Mouse (Mus musculus): ENCODE results near the gene Abhd6. TPM values are rescaled to one million over a fixed set of nuclear protein-coding genes. Genes with fewer than 3 reads are reported as not detected.

Abhd6 gene
- polyA plus RNA-seq, 1 experiment from 2014 or later = 16.1 TPM

DNA sequence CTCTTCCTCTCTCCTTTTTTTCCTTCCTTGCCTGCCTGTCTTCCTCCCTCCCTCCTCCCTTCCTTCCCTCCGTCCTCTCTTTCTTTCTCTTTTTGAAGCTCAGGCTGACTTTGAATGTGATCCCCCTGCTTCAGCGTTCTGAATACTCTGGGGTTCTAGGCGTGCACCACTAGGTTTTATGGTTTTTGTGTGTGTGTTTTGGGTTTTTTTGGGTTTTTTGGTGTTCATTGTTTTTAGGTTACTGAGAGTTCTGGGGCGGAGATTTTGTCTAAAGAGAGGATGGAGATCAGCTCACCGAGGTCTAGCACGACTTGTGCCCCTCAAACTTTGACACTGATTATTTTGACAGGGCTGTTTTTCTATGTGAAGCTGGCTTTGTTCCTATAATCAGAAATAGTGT is 9.2 kb downstream of the Abhd6 start:
- no peak overlapping the region for H3K4me3 ChIP-seq (ENCODE audit: low read depth, low read length)
- no peaks in the 10 kb centered on the region for H3K9me3 ChIP-seq (ENCODE audit: control insufficient read depth, low read length)
- H3K27me3 ChIP-seq (ENCODE audit: control insufficient read depth, insufficient read depth, low read length) = no peaks in the 10 kb centered on the region
- DNase-seq (ENCODE audit: low spot score) (no peak), ATAC-seq (ENCODE audit: low FRiP score) (no peak)
- H3K9ac ChIP-seq (ENCODE audit: low read depth, low read length) = no peak overlapping the region
- H3K27ac ChIP-seq (ENCODE audit: low read depth, low read length) = no peak overlapping the region
- H3K4me2 ChIP-seq (replicated peaks; ENCODE audit: low read depth, low read length) = no peak overlapping the region
- H3K36me3 ChIP-seq (ENCODE audit: control insufficient read depth, insufficient read depth, low read length) = no peaks in the 10 kb centered on the region
- 79% methylated on average over 6 of the region's 6 CpGs for WGBS
- no peaks in the 10 kb centered on the region for H3K4me1 ChIP-seq (replicated peaks; ENCODE audit: control insufficient read depth, insufficient read depth, low read length)

DNA sequence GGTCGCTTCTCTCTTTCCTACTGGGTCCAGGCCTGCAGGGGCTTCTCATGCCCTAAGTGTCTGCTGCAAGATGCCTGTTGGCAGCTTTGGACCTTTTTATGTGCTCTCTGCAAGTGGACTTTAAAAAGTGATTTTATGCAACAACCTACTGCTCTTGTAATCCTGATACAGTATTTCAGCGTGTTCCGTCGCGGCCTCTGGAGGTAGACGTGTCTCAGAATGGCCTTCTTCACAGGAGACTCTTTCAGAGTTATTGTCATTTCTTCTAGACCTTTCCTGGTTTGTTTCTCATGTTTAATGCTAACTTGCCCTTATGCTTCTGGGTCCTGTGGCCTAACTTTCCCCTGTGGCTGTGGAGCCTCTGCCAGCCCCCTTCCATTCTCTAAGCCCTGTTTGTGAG is 13.1 kb downstream of the Abhd6 start:
- DNase-seq (ENCODE audit: low spot score) (no peak), ATAC-seq (ENCODE audit: low FRiP score) (no peak)
- Histone ChIP-seq H3K4me2 (replicated peaks; ENCODE audit: low read depth, low read length) (no peak overlapping the region), H3K36me3 (ENCODE audit: control insufficient read depth, insufficient read depth, low read length) (no peaks in the 10 kb centered on the region), H3K27me3 (ENCODE audit: control insufficient read depth, insufficient read depth, low read length) (no peaks in the 10 kb centered on the region), H3K4me3 (ENCODE audit: low read depth, low read length) (no peak overlapping the region), H3K9me3 (ENCODE audit: control insufficient read depth, low read length) (no peaks in the 10 kb centered on the region), H3K27ac (ENCODE audit: low read depth, low read length) (no peak overlapping the region), H3K4me1 (replicated peaks; ENCODE audit: control insufficient read depth, insufficient read depth, low read length) (no peaks in the 10 kb centered on the region), H3K9ac (ENCODE audit: low read depth, low read length) (no peak overlapping the region)
- 96% methylated on average over 6 of the region's 6 CpGs for WGBS

DNA sequence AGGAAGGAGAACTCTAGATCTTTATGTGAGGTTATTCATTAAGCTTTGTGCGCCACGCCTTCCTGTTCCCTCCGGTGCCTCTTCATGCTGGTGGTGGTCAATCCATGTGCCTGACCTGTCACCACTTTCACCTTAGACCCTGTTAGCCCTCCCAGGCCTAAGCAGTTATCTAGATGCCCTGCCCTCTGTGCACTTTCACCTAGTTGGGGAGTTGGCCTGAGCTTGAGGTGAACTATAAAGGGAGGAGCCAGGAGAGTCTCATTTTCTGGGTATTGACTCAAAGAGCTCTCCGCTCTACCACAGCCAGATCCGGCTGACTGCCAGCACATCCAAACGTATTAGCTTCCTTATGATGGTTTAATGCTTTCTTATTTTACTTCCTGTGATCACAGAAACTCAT is 13.6 kb downstream of the Abhd6 start:
- no peaks in the 10 kb centered on the region for H3K27me3 ChIP-seq (ENCODE audit: control insufficient read depth, insufficient read depth, low read length)
- no peaks in the 10 kb centered on the region for H3K36me3 ChIP-seq (ENCODE audit: control insufficient read depth, insufficient read depth, low read length)
- no peak overlapping the region for H3K4me3 ChIP-seq (ENCODE audit: low read depth, low read length)
- H3K9ac ChIP-seq (ENCODE audit: low read depth, low read length) = no peak overlapping the region
- WGBS = 91% methylated on average over 6 of the region's 6 CpGs
- no peaks in the 10 kb centered on the region for H3K9me3 ChIP-seq (ENCODE audit: control insufficient read depth, low read length)
- H3K4me1 ChIP-seq (replicated peaks; ENCODE audit: control insufficient read depth, insufficient read depth, low read length) = no peaks in the 10 kb centered on the region
- DNase-seq (ENCODE audit: low spot score) (no peak), ATAC-seq (ENCODE audit: low FRiP score) (no peak)
- H3K27ac ChIP-seq (ENCODE audit: low read depth, low read length) = no peak overlapping the region
- no peak overlapping the region for H3K4me2 ChIP-seq (replicated peaks; ENCODE audit: low read depth, low read length)

DNA sequence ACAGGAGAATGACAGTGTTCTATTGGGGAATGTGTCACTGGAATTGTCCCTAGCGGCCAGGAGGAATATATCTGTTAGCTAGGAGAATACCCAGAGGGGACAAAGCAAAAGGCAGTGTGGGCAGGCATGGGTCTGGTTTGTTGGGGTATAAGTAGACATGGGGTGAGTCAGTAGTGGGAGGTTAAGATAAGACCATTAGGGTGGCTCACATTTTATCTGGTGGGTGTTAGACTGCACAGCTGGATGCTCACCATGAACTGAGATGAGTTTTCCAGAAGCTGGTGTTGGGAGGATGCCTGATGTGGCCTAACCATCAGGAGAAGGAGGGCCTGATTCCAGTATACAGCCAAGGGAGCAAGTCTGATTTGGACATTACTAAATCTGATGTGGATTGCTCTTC is 14.2 kb downstream of the Abhd6 start:
- Histone ChIP-seq H3K4me2 (replicated peaks; ENCODE audit: low read depth, low read length) (no peak overlapping the region), H3K4me1 (replicated peaks; ENCODE audit: control insufficient read depth, insufficient read depth, low read length) (no peaks in the 10 kb centered on the region), H3K27me3 (ENCODE audit: control insufficient read depth, insufficient read depth, low read length) (no peaks in the 10 kb centered on the region), H3K4me3 (ENCODE audit: low read depth, low read length) (no peak overlapping the region), H3K9ac (ENCODE audit: low read depth, low read length) (no peak overlapping the region), H3K9me3 (ENCODE audit: control insufficient read depth, low read length) (no peaks in the 10 kb centered on the region), H3K36me3 (ENCODE audit: control insufficient read depth, insufficient read depth, low read length) (no peaks in the 10 kb centered on the region), H3K27ac (ENCODE audit: low read depth, low read length) (no peak overlapping the region)
- WGBS = 68% methylated on average over 1 of the region's 1 CpGs
- DNase-seq (ENCODE audit: low spot score) (no peak), ATAC-seq (ENCODE audit: low FRiP score) (no peak)

DNA sequence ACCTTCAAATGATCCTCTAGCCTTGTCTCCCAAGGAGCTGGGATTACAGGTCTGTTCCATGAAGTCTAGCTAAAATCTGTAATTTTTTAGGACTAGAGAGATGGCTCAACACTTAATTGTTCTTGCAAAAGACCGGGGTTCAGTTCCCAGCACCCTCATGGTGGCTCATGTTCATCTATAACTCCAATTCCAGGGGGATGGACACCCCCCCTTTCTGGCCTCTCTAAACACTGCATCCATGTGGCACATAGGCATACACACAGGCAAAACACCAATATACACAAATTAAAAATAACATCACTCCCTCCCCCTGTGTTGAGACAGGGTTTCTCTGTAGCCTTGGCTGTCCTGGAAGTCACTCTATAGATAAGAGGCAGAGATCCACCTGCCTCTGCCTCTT is 17.3 kb downstream of the Abhd6 start:
- Histone ChIP-seq H3K27me3 (ENCODE audit: control insufficient read depth, insufficient read depth, low read length) (no peaks in the 10 kb centered on the region), H3K36me3 (ENCODE audit: control insufficient read depth, insufficient read depth, low read length) (no peaks in the 10 kb centered on the region), H3K4me2 (replicated peaks; ENCODE audit: low read depth, low read length) (no peak overlapping the region), H3K4me3 (ENCODE audit: low read depth, low read length) (no peak overlapping the region), H3K4me1 (replicated peaks; ENCODE audit: control insufficient read depth, insufficient read depth, low read length) (no peaks in the 10 kb centered on the region), H3K9me3 (ENCODE audit: control insufficient read depth, low read length) (no peaks in the 10 kb centered on the region), H3K27ac (ENCODE audit: low read depth, low read length) (no peak overlapping the region), H3K9ac (ENCODE audit: low read depth, low read length) (no peak overlapping the region)
- DNase-seq (ENCODE audit: low spot score) (no peak), ATAC-seq (ENCODE audit: low FRiP score) (no peak)
- WGBS = 100% methylated on average over 1 of the region's 1 CpGs

DNA sequence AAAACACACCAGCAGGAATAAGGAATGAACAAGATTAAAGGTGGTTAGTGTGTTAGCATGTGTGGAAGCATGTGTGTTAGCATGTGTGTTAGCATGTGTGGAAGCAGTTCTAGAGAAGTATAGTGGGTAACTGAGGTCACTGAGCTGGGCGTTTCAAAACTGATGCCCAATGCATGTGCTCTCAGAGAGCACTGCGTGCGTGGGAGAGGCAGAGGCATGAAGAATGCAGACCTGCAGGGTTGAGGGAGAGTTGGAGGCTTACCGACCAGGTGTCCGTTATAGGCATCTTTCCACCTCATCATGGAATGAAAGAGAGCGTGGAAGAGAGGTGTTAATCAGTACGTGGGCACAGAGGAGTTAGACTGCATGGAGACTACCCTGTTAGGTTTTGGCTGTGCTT is 17.8 kb downstream of the Abhd6 start:
- Histone ChIP-seq H3K4me1 (replicated peaks; ENCODE audit: control insufficient read depth, insufficient read depth, low read length) (no peaks in the 10 kb centered on the region), H3K4me2 (replicated peaks; ENCODE audit: low read depth, low read length) (no peak overlapping the region), H3K9me3 (ENCODE audit: control insufficient read depth, low read length) (no peaks in the 10 kb centered on the region), H3K36me3 (ENCODE audit: control insufficient read depth, insufficient read depth, low read length) (no peaks in the 10 kb centered on the region), H3K27me3 (ENCODE audit: control insufficient read depth, insufficient read depth, low read length) (no peaks in the 10 kb centered on the region), H3K9ac (ENCODE audit: low read depth, low read length) (no peak overlapping the region), H3K4me3 (ENCODE audit: low read depth, low read length) (no peak overlapping the region), H3K27ac (ENCODE audit: low read depth, low read length) (no peak overlapping the region)
- 88% methylated on average over 7 of the region's 7 CpGs for WGBS
- DNase-seq (ENCODE audit: low spot score) (no peak), ATAC-seq (ENCODE audit: low FRiP score) (no peak)

DNA sequence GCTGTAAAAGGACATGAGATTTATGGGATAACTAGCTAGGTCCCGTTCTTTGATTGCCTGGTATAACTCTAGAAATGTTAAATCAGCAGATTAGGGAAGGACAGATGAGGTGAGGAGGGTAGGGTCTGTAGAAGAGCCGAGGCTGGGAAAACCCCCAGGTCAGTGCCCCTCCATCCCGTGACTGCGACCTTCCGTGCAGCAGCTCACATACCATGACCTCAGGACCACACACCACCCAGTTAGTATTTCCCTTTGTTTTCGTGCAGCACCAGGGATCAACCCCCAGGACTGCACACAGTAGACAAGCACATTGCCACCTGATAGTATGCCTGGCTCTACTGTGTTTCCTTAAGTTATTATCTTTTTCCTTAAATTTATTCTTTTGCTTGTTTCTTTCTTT is 21.8 kb downstream of the Abhd6 start:
- Histone ChIP-seq H3K27me3 (ENCODE audit: control insufficient read depth, insufficient read depth, low read length) (no peaks in the 10 kb centered on the region), H3K9ac (ENCODE audit: low read depth, low read length) (no peak overlapping the region), H3K9me3 (ENCODE audit: control insufficient read depth, low read length) (no peaks in the 10 kb centered on the region), H3K27ac (ENCODE audit: low read depth, low read length) (no peak overlapping the region), H3K4me3 (ENCODE audit: low read depth, low read length) (no peak overlapping the region), H3K4me1 (replicated peaks; ENCODE audit: control insufficient read depth, insufficient read depth, low read length) (no peaks in the 10 kb centered on the region), H3K4me2 (replicated peaks; ENCODE audit: low read depth, low read length) (no peak overlapping the region), H3K36me3 (ENCODE audit: control insufficient read depth, insufficient read depth, low read length) (no peaks in the 10 kb centered on the region)
- ATAC-seq (ENCODE audit: low FRiP score) (no peak), DNase-seq (ENCODE audit: low spot score) (no peak)
- WGBS = 44% methylated on average over 6 of the region's 6 CpGs

DNA sequence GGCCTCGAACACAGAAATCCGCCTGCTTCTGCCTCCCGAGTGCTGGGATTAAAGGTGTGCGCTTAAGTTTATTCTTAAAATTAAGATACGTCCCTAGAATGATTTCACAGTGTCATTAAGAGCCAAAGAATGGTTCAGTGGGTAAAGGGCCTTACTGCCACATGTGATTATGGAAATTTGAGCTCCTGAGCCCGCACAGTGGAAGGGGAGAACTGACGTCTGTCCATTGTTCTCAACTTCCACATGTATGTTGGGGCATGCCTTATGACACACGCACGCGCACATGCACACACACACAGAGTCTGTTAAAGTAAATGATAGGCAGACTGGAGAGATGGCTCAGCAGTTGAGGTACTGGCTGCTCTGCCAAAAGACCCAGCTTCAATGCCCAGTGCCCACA is 22.2 kb downstream of the Abhd6 start:
- no peaks in the 10 kb centered on the region for H3K27me3 ChIP-seq (ENCODE audit: control insufficient read depth, insufficient read depth, low read length)
- no peak overlapping the region for H3K4me2 ChIP-seq (replicated peaks; ENCODE audit: low read depth, low read length)
- no peak overlapping the region for H3K4me3 ChIP-seq (ENCODE audit: low read depth, low read length)
- no peak overlapping the region for H3K9ac ChIP-seq (ENCODE audit: low read depth, low read length)
- H3K36me3 ChIP-seq (ENCODE audit: control insufficient read depth, insufficient read depth, low read length) = no peaks in the 10 kb centered on the region
- no peaks in the 10 kb centered on the region for H3K9me3 ChIP-seq (ENCODE audit: control insufficient read depth, low read length)
- no peak overlapping the region for H3K27ac ChIP-seq (ENCODE audit: low read depth, low read length)
- DNase-seq (ENCODE audit: low spot score) (no peak), ATAC-seq (ENCODE audit: low FRiP score) (no peak)
- no peaks in the 10 kb centered on the region for H3K4me1 ChIP-seq (replicated peaks; ENCODE audit: control insufficient read depth, insufficient read depth, low read length)
- 91% methylated on average over 10 of the region's 10 CpGs for WGBS

DNA sequence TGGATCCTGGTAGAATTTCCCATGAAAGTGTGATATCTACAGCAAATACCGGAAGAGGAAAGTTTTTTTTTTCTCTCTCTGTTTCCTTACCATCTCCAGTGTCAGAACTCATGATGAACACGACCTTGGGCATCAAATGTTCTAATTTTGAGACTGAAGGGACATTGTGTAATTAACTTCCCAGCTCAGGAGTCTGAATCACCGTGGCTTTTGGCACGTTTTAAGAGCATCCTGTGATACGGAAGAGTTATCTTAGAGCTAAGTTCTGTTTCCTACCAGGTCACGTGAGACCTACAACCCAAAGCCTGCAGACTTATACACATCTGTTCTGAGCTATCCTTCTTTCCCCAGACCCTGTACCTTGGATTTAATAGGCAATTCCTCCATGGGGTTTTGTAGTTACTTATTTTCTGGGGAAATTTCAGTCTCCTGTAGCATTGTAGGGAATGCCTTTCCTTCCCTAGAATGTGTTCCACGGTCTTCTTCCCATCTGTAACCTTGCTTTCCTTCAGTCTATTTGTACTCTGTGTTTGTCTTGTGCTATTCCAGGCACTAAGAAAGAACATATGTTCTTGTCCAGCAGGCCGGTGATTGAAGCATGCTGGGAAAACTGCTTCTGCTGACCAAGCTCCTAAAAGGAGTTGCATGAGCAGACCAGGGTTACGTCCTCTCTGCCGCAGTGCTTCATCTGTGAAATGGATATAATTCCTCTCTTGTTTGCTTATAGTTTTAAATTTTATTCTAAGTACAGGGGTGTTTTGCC is 24.2 kb downstream of the Abhd6 start:
- Histone ChIP-seq H3K27me3 (ENCODE audit: control insufficient read depth, insufficient read depth, low read length) (no peaks in the 10 kb centered on the region), H3K9ac (ENCODE audit: low read depth, low read length) (no peak overlapping the region), H3K27ac (ENCODE audit: low read depth, low read length) (no peak overlapping the region), H3K4me2 (replicated peaks; ENCODE audit: low read depth, low read length) (no peak overlapping the region), H3K4me3 (ENCODE audit: low read depth, low read length) (no peak overlapping the region), H3K9me3 (ENCODE audit: control insufficient read depth, low read length) (no peaks in the 10 kb centered on the region), H3K36me3 (ENCODE audit: control insufficient read depth, insufficient read depth, low read length) (no peaks in the 10 kb centered on the region), H3K4me1 (replicated peaks; ENCODE audit: control insufficient read depth, insufficient read depth, low read length) (no peaks in the 10 kb centered on the region)
- WGBS = 86% methylated on average over 10 of the region's 10 CpGs
- ATAC-seq (ENCODE audit: low FRiP score) (no peak), DNase-seq (ENCODE audit: low spot score) (no peak)
